Mouse (Mus musculus) kidney, postnatal 0 days (tissue): Measurements from ENCODE around the gene C1qtnf7. TPM values are rescaled to one million over a fixed set of nuclear protein-coding genes. Genes with fewer than 3 reads are reported as not detected.
A peak's percentile ranks its signal among the peaks of the same experiment; 100 is the strongest.

Source experiments
- ATAC-seq: fragments of 200-750 bp; cut with Nextera tagmentation; replicated peaks from 2 replicates; pipeline ENCODE4 v1.8.0; 2017; ENCODE audit warnings: low read depth, moderate number of reproducible peaks, moderate TSS enrichment, moderate library complexity; ENCODE audit not compliant: low FRiP score
- DNase-seq: peaks from one replicate; pipeline ENCODE4 v3.0.0-alpha.2; 2016; ENCODE audit warnings: low spot score
- H3K27ac ChIP-seq: fragments of 300-500 bp; sonication (generic); 2 replicates; pipeline ENCODE4 v1.5.1; 2014; ENCODE audit warnings: mild to moderate bottlenecking
- H3K27me3 ChIP-seq: fragments of 300-500 bp; sonication (generic); 2 replicates; pipeline ENCODE4 v1.6.1; 2014; ENCODE audit warnings: low read length, mixed read lengths; ENCODE audit not compliant: insufficient read depth
- H3K36me3 ChIP-seq: fragments of 300-500 bp; sonication (generic); 2 replicates; pipeline ENCODE4 v1.6.1; 2014; ENCODE audit warnings: low read length, mixed read lengths; ENCODE audit not compliant: insufficient read depth
- H3K4me1 ChIP-seq: fragments of 300-500 bp; sonication (generic); replicated peaks from 2 replicates; pipeline ENCODE4 v1.6.1; 2014; ENCODE audit warnings: antibody characterized with exemption, low read length, mixed read lengths; ENCODE audit not compliant: insufficient read depth
- H3K4me2 ChIP-seq: fragments of 300-500 bp; sonication (generic); 2 replicates; pipeline ENCODE4 v1.6.1; 2014; ENCODE audit warnings: mild to moderate bottlenecking, low read length, moderate library complexity, mixed read lengths
- H3K4me3 ChIP-seq: fragments of 300-500 bp; sonication (generic); replicated peaks from 2 replicates; pipeline ENCODE4 v1.5.1; 2014; ENCODE audit warnings: low read depth, low read length
- H3K9ac ChIP-seq: fragments of 300-500 bp; sonication (generic); 2 replicates; pipeline ENCODE4 v1.6.1; 2014; ENCODE audit warnings: low read depth, low read length
- H3K9me3 ChIP-seq: fragments of 300-500 bp; sonication (generic); replicated peaks from 2 replicates; pipeline ENCODE4 v1.6.1; 2016; ENCODE audit warnings: low read length, inconsistent platforms, mixed read lengths
- CTCF ChIP-seq: IDR thresholded peaks from 2 replicates; pipeline ENCODE4 v1.5.1; 2016; ENCODE audit warnings: antibody characterized with exemption, low read depth, mild to moderate bottlenecking, moderate library complexity
- WGBS: fragments of 180-500 bp; shearing (Covaris S2); extraction: QIAGEN DNeasy Blood & Tissue Kit; methylation state at CpG from one replicate; pipeline ENCODE4 v1.1.7; 2014; 5-methylcytosine and 5-hydroxymethylcytosine counted together
- polyA plus RNA-seq: library from polyadenylated mRNA; unstranded; fragments of >200 nt; fragmentation: Nextera tagmentation; extraction: Ambion mirVana; gene quantifications from 2 replicates; pipeline ENCODE4 v1.2.1, GENCODE M21; 2015

Gene C1qtnf7
- polyA plus RNA-seq, 1 experiment from 2014 or later: 15.6 TPM

DNA sequence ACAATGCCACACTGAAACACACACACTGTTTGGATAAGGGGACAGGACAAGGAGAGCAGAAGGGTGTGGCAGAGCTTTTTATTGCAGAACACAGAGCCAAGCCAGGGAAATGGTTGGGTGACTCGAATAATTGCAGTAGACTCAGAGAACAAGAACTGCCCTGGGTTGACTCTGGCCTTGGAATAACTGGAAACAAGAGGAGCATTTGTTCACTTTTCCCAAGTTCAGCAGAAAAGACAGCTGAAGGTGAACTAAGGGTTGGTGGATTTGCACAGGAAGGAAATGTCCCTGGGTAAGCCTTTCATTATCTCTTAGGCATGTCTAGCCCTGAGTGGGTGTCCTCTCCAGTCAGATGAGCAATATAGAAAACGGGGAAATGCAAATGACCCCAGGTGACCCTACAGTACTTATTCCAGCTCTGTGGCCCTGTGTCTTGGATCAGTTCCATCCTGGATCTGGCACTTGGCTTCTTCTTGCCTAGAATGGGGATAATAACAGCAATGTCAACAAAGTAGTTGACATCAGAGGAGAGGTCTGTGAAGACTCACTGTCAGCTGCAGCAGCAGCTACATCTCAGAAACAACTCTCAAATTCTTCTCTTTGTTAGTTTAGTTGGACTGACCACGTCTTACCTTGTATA lies 54.5 kb downstream of the C1qtnf7 start:
- no peaks in the 10 kb centered on the region for H3K27me3 ChIP-seq
- no peak overlapping the region for H3K27ac ChIP-seq
- H3K9ac ChIP-seq: no peak overlapping the region
- H3K4me3 ChIP-seq: no peak overlapping the region
- DNase-seq (peak; percentile 39), ATAC-seq (no peak)
- 41% methylated on average over 3 of the region's 3 CpGs for WGBS
- H3K4me2 ChIP-seq: no peak overlapping the region
- no peaks in the 10 kb centered on the region for H3K9me3 ChIP-seq
- H3K36me3 ChIP-seq: no peaks in the 10 kb centered on the region
- H3K4me1 ChIP-seq: 0 out of 2 replicates have a peak, but pooled peaks cover 7% of the 10 kb centered on the region
- no peak for TF ChIP-seq CTCF

DNA sequence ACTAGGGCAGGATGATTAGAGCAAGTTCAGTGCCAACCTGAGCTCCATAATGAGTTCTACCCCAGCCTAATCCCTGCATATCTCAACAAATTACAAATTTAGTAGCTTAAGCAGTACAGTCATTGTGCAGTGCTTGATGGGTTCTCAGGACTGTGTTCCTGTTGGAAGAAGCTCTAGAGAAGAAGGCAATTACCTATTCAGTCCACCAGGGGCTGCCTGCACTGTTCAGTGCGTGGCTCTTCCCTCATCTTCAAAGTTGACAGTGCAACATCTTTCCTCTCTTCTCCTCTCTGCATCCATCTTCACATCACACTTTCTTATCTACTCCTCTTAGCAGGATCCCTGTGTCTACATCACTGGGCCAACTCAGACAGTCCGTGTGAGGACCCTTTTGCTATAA lies 67.5 kb downstream of the C1qtnf7 start:
- no peaks in the 10 kb centered on the region for H3K27me3 ChIP-seq
- no peak overlapping the region for H3K4me3 ChIP-seq
- peak; percentile 75 for TF ChIP-seq CTCF
- H3K36me3 ChIP-seq: no peaks in the 10 kb centered on the region
- no peaks in the 10 kb centered on the region for H3K4me1 ChIP-seq
- H3K27ac ChIP-seq: no peak overlapping the region
- WGBS: 38% methylated on average over 2 of the region's 2 CpGs
- DNase-seq (peak; percentile 66), ATAC-seq (no peak)
- H3K9ac ChIP-seq: no peak overlapping the region
- H3K4me2 ChIP-seq: no peak overlapping the region
- H3K9me3 ChIP-seq: no peaks in the 10 kb centered on the region

DNA sequence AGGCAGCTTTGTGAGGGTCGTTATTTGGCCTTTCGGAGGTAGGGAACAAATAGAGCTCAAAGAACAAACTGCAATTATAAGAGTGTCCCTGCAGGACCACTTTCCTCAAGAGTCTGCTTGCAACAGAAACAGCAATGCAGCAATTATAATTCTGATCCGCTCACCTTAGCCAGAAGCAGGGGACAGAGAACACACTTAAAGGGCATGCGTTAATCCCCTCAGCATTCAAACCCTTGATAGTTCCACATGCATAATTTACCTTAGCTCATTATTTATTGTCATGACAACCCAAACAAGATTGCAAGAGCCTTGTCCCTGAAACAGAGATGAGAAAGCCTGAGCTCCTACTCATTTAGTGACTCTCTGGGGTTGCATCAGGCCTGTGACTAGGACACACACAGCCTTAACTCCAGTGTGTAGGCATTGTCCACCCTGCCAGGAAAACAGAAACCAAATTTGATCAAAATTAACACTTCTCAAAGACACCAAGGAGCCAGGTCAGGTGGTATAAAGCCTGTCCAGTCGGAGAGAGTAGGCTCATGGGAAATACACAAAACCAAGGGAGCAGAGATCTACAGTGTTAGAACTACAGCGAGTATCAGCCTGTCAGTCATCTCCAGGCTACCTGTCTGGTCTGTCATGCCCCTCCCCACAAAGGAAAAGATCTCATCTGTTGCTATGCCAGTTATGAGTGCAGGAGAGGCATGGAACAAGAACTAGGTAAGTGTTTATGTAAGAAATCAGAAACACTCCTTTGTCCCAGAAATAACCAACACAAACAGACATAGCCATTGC lies 68.2 kb downstream of the C1qtnf7 start:
- Histone ChIP-seq H3K4me3 (no peak overlapping the region), H3K27me3 (no peaks in the 10 kb centered on the region), H3K4me1 (no peaks in the 10 kb centered on the region), H3K36me3 (no peaks in the 10 kb centered on the region), H3K9me3 (no peaks in the 10 kb centered on the region), H3K27ac (no peak overlapping the region), H3K9ac (no peak overlapping the region), H3K4me2 (no peak overlapping the region)
- WGBS: 86% methylated on average over 6 of the region's 6 CpGs
- DNase-seq: no peak
- no peak for ATAC-seq
- TF ChIP-seq CTCF: no peak

DNA sequence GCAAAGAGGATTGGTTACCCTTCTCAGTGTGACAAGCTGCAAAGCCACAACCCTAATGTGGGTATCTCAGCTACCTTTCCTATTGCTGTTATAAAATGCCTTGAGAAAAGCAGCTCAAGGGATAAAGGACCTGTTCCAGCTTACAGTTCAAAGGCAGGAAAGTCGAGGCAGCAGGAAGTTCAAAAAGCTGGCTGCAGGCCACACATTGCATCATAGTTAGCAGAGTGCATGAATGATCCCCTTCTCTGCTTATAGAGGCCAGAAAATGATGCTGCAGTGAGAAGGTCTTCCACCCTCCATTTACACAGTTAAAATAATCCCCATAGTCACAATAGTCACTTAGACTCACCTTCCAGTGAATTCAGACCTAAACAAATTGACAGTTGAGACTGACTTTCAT lies 69.1 kb downstream of the C1qtnf7 start:
- DNase-seq (no peak), ATAC-seq (no peak)
- Histone ChIP-seq H3K4me2 (no peak overlapping the region), H3K27me3 (no peaks in the 10 kb centered on the region), H3K27ac (no peak overlapping the region), H3K9me3 (no peaks in the 10 kb centered on the region), H3K4me3 (no peak overlapping the region), H3K9ac (no peak overlapping the region), H3K36me3 (no peaks in the 10 kb centered on the region), H3K4me1 (no peaks in the 10 kb centered on the region)
- 16% methylated on average over 1 of the region's 1 CpGs for WGBS
- TF ChIP-seq CTCF: no peak

DNA sequence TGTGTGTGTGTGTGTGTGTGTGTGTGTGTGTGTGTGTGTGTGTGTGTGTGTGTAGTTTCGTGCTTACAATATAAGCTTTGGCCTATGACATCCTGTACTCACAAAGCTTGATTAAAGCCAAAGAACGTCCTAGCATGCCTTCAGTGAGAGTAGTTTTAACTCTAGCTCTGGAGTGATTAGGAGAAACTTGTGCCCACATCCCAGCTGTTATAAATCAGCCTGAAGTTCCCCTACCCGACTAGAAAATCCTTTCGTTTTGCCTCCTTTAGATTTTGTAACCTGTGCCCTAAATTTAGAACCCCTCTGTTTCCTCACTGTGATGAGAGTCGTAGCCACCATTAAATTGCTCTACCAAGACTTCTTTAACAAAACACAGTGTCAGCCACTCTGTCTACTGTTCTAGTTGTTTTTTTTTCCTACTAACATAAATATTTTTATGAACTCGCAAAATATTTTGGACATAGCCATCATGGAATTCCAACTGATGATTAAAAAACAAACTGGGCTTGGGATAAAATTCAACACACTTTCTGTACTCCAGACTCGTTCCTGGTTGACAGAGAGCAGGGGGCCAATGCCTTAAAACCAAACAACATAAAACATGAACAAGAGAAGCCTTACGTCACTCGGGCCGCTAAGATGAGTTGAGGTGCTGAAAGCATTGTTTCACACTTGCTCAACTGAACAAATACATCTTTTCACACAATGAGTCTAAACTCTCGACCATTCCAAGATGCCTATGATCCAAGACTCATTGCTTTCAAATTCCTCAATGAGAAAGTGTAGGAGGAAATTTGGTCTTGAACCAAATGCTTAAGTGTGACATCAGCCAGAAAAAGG lies 70.3 kb downstream of the C1qtnf7 start:
- Histone ChIP-seq H3K27me3 (no peaks in the 10 kb centered on the region), H3K27ac (peak overlapping the region; percentile 26; the same call in 1 of the 2 replicates), H3K4me1 (no peaks in the 10 kb centered on the region; the same call in 1 of the 2 replicates), H3K36me3 (no peaks in the 10 kb centered on the region), H3K4me3 (no peak overlapping the region), H3K9me3 (no peaks in the 10 kb centered on the region), H3K4me2 (no peak overlapping the region), H3K9ac (no peak overlapping the region)
- no peak for TF ChIP-seq CTCF
- peak; percentile 71 for DNase-seq
- 25% methylated on average over 11 of the region's 11 CpGs for WGBS
- no peak for ATAC-seq

DNA sequence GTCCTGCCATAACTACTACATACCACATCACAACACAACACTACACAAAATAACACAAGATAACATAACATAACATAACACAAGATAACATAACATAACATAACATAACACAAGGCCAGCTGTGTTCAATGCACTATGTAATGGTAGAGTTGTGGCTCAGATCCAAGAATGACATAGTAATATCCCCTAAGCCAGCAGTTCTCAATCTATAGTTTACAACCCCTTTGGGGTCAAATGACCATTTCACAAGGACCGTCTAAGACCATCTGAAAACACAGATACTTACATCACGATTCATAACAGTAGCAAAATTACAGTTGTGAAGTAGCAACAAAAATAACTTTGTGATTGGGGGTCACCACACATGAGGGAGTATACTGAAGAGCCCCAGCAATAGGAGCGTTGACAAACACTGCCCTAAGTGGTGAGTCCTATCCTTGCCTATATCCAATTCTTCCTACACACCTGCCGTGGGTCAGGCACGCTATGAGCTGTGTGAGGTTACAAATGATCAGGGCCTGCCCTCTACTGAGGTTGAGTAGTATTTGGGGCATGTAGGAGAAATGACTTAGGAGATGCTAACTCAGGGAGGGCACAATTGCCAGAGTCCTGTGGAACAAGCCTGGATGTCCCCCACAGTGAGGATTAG lies 73.6 kb downstream of the C1qtnf7 start:
- Histone ChIP-seq H3K27me3 (no peaks in the 10 kb centered on the region), H3K4me2 (no peak overlapping the region), H3K36me3 (no peaks in the 10 kb centered on the region), H3K4me1 (no peaks in the 10 kb centered on the region; the same call in 1 of the 2 replicates), H3K9me3 (no peaks in the 10 kb centered on the region), H3K9ac (no peak overlapping the region), H3K4me3 (no peak overlapping the region), H3K27ac (peak overlapping the region; percentile 62)
- no peak; the same call in 1 of the 2 replicates for TF ChIP-seq CTCF
- 68% methylated on average over 5 of the region's 5 CpGs for WGBS
- peak; percentile 73 for DNase-seq
- no peak; the same call in 1 of the 2 replicates for ATAC-seq
